Mouse (Mus musculus) stomach, postnatal 0 days (tissue): ENCODE results near the gene Esyt2.

ENCODE experiments used
- CTCF ChIP-seq: IDR thresholded peaks from 2 replicates; pipeline ENCODE4 v1.5.1; 2016; ENCODE audit warnings: antibody characterized with exemption, low read depth, mild to moderate bottlenecking, moderate library complexity
- EP300 ChIP-seq: optimal IDR thresholded peaks from 2 replicates; pipeline ENCODE3; 2016; ENCODE audit warnings: antibody characterized with exemption

- no peak for TF ChIP-seq CTCF
- TF ChIP-seq EP300: no peak
Measured at GRCm38 (mm10) chr12:116279181-116279580, 1.8 kb upstream of the Esyt2 start.
